Mouse (Mus musculus) bone marrow macrophage, adult 2 months (primary cell): ENCODE data around the gene Aurkb. TPM values are rescaled to one million over a fixed set of nuclear protein-coding genes. Genes with fewer than 3 reads are reported as not detected.

Experiments used
- H3K27ac ChIP-seq: 2 replicates; pipeline ENCODE4 v1.5.1; 2012; ENCODE audit warnings: low read depth, low read length; ENCODE audit not compliant: insufficient read depth
- H3K4me1 ChIP-seq: 2 replicates; pipeline ENCODE4 v1.6.1; 2012; ENCODE audit warnings: low read length; ENCODE audit not compliant: control insufficient read depth, insufficient read depth
- H3K4me3 ChIP-seq: 2 replicates; pipeline ENCODE4 v1.5.1; 2012; ENCODE audit warnings: mild to moderate bottlenecking, low read length, moderate library complexity; ENCODE audit not compliant: insufficient read depth
- CTCF ChIP-seq: IDR thresholded peaks from 2 replicates; pipeline ENCODE4 v1.5.1; 2012; ENCODE audit warnings: low read depth, mild to moderate bottlenecking, low read length, moderate library complexity
- POLR2A ChIP-seq: IDR thresholded peaks from 2 replicates; pipeline ENCODE4 v1.6.1; 2012; ENCODE audit warnings: mild to moderate bottlenecking, low read depth, low read length, borderline replicate concordance
- polyA plus RNA-seq: library from polyadenylated mRNA; stranded (reverse); fragments of >200 nt; gene quantifications from 2 replicates; pipeline ENCODE4 v1.2.4, GENCODE M21; 2012; ENCODE audit not compliant: missing spikeins, insufficient read depth, insufficient read length

Aurkb gene
- polyA plus RNA-seq, 1 experiment = 52.8 TPM

DNA sequence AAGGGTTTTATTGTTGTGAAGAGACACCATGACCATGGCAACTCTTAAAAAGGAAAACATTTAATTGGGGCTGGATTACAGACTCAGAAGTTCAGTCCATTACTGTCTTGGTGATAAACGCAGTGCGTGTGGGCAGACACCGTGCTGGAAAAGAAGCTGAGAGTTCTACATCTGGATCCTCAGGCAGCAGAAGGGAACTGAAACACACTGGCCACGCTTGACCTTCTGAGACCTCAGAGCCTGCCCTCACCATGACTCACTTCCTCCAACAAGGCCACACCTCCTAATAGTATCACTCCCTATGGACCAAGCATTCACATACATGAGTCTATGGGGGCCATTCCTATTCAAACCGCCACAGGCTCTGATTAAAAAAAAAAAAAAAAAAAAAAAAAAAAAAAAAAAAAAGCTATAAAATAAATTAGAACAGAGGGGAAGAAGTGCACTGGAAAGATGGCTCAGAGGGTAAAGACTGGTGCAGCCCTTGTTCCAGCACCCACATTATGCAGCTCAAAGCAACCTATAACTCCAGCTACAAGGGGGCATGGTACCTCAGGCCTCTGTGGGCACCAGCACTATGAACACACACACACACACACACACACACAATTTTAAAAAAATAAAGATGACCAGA lies 33.5 kb downstream of the Aurkb start:
- TF ChIP-seq POLR2A (no peak), CTCF (no peak)
- Histone ChIP-seq H3K4me3 (no peak overlapping the region), H3K4me1 (peaks cover 26% of the 10 kb centered on the region), H3K27ac (peak overlapping the region; percentile 57)

DNA sequence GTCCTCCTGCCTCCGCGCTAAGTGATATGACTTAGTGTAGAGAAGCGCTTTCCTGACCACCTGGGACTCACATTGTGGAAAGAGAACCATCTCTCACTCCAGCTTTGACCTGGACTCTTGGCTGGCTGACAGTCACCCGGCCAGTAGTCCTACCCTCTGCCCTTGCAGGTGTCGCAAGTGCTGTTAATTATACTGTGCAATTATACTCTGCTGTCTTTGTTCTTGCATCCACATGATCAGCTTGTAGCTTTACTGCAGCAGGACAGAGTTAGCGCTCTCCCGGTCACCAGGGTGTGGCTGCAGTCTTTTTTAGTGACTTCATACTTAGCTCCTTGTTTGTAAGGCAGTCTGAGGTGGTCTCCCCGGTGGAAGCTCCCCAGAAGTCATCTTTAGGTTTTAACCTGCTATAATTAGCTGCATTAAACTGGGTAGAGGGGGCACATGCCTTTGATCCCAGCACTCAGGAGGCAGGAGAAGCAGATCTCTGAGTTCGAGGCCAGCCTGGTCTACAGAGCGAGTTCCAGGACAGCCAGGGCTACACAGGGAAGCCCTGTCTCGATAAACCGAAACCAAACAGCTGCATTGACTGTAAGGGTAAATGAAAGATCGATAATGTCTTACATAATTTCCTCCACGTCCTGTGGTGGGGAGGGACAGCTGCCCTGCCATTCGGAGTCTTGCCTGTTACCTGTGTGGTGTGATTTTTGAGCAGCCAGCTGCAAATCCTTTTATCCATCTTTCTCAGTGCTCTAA lies 34.8 kb downstream of the Aurkb start:
- Histone ChIP-seq H3K4me1 (peaks cover 21% of the 10 kb centered on the region), H3K4me3 (no peak overlapping the region), H3K27ac (no peak overlapping the region)
- no peak for TF ChIP-seq CTCF
- no peak for TF ChIP-seq POLR2A

DNA sequence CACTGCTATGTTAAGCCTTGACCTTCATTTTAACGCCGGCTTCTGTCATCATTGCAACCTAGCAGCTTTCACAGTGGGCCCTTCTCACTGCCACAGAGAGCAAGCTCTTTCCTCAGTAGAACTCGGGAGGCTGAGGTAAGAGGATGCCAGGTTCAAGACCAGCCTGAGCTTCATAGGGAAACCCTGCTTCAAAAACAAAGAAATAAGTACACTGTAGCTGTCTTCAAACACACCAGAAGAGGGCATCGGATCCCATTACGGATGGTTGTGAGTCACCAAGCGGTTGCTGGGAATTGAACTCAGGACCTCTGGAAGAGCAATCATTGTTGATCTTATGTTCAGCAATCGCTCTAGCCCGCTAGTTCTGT lies 35.4 kb downstream of the Aurkb start:
- Histone ChIP-seq H3K4me1 (peaks cover 21% of the 10 kb centered on the region), H3K4me3 (no peak overlapping the region), H3K27ac (no peak overlapping the region)
- no peak for TF ChIP-seq CTCF
- TF ChIP-seq POLR2A = no peak

DNA sequence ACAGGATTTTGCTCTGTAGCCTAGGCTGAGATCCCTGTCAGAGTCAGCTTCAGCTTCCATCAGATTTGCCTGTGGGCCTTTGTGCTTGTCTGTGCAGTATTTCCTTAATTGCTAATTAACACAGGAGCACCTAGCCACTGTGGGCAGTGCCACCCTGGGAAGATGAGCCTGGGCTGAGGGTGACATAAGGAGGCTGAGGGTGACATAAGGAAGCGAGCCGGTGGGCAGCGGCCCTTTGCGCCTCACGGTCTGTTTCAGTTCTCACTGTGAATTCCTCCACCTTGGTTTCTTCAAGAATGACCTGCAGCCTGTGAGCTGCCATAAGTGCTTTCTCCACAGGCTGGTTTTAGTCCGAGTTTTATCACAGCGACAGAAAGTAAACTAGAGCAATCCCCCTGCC lies 36.2 kb downstream of the Aurkb start:
- H3K27ac ChIP-seq = no peak overlapping the region
- H3K4me1 ChIP-seq = peaks cover 20% of the 10 kb centered on the region
- no peak overlapping the region for H3K4me3 ChIP-seq
- TF ChIP-seq POLR2A = no peak
- TF ChIP-seq CTCF = no peak

DNA sequence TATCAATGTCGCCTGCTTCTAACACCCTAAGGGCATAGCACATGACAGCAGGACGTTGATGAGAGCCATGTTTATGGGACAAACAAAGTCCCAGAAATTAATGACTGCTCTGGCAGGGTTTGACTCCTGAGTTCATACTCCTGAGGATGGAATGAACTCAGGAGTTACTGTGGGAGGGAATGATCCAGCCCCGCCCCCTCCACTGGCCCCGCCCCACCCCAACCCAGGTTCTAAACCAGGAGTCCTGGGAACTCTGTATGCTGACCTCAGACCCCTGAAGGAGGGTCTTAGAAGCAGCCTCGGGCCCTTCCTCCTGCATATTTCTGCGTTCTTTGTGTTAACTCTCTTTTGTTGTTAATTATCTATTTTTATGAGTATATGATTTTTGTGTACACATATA lies 40.2 kb downstream of the Aurkb start:
- no peak overlapping the region for H3K27ac ChIP-seq
- peaks cover 5% of the 10 kb centered on the region for H3K4me1 ChIP-seq
- no peak overlapping the region for H3K4me3 ChIP-seq
- TF ChIP-seq CTCF (no peak), POLR2A (no peak)

DNA sequence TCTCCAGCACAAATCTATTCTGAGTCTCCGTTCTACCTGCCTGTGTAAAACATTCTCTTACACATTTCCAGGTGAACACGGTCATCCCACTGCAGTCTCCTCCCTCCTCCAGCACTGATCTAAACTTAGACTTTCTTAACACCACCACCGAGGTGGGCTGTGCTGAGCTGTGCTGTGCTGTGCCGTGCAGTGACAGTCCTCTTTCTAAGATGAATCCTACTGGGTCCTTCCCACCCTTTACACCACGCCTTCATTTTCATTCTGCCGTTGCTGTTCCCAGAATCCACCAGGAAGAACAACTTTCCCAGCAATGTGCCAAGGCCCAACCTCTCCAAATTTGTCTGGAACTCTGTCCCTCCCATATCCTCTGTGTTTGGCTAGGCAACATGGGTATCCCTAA lies 40.9 kb downstream of the Aurkb start:
- peaks cover 5% of the 10 kb centered on the region for H3K4me1 ChIP-seq
- TF ChIP-seq CTCF (no peak), POLR2A (no peak)
- no peak overlapping the region for H3K4me3 ChIP-seq
- H3K27ac ChIP-seq = no peak overlapping the region

DNA sequence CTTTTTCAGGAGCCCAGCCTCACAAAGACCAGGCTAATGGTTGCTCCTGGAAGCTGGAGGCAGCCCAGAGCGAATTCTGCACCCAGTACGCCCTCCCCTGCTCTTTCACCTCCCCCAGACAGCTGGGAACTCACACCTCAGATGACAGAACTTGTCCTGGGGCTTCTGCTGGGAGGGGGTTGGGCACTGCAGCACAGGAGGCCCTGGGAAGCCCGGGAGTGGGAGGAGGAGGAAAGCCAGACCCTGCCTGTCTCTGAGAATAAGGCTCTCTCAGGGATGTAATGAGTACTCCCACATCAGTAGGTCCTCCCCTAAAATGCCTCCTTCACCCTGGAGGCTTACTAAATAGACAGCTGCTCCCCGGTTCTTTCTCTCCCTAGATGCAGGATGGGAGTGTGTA lies 41.6 kb downstream of the Aurkb start:
- no peak overlapping the region for H3K27ac ChIP-seq
- peaks cover 5% of the 10 kb centered on the region for H3K4me1 ChIP-seq
- TF ChIP-seq POLR2A = no peak
- no peak for TF ChIP-seq CTCF
- H3K4me3 ChIP-seq = no peak overlapping the region

DNA sequence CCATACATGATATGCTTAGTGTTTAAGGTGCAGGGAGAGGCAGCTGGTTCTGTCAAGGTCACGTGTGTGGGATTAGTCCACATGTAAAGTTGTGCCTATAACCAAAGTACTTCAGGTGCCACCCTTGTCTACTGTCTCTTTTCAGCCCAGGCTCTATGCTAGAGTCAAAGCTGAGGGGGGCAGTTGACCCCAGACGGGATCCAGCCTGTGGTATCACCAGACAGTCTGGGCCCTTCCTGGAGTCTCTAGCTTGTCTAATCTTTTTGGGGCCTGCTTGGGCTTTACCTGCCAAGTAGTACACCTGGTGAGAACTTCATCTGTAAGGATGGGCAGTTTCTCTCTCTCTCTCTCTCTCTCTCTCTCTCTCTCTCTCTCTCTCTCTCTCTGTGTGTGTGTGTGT lies 42.1 kb downstream of the Aurkb start:
- Histone ChIP-seq H3K4me1 (peaks cover 5% of the 10 kb centered on the region), H3K27ac (no peak overlapping the region), H3K4me3 (peak overlapping the region; percentile 99; the same call in 1 of the 2 replicates)
- no peak for TF ChIP-seq POLR2A
- TF ChIP-seq CTCF = no peak

DNA sequence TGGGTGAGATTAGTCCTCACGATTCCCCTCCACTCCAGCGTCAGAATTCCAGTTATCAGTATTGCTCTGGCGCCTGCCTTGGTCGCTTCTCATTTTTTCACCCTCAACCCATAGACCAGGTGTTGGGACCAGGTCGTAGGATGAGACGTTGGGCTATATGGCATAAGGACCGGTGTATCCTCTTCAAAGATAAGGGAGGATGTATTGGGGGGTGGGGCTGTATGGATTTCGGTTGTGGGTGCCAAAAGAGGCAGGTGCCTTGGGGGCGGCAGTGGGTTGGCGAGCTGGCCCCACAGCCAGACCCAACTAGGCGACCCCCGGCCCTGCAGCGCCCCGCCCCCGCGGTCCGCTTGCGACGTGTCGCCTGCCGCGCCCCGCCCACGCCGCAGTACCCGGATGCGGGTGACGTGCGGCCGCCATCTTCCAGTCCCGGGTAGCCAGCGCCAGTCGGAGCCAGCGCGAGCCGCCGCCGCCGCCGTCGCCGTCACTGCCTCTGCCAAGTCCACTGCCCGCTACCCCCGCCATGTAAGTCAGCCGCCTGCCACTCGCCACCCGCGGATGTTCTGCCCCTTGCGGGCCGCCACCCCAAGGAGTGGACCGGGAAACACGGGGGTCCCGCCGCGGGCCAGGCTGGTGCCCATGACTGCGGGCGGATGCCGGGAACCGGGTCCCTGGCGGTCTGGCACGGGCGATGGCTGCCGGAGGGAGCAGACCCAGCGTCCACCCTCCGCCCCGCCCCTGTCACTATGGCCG lies 42.8 kb downstream of the Aurkb start, which contains the start of gene Vamp2:
Gene Vamp2, plus strand, starts transcription at position 388 of the 753 bp plus-strand sequence.
- Histone ChIP-seq H3K4me3 (peak within 1 kb of the TSS; percentile 99), H3K27ac (peak within 1 kb of the TSS; percentile 74), H3K4me1 (peaks cover 5% of the 10 kb centered on the region)
- TF ChIP-seq POLR2A (no peak), CTCF (no peak)

DNA sequence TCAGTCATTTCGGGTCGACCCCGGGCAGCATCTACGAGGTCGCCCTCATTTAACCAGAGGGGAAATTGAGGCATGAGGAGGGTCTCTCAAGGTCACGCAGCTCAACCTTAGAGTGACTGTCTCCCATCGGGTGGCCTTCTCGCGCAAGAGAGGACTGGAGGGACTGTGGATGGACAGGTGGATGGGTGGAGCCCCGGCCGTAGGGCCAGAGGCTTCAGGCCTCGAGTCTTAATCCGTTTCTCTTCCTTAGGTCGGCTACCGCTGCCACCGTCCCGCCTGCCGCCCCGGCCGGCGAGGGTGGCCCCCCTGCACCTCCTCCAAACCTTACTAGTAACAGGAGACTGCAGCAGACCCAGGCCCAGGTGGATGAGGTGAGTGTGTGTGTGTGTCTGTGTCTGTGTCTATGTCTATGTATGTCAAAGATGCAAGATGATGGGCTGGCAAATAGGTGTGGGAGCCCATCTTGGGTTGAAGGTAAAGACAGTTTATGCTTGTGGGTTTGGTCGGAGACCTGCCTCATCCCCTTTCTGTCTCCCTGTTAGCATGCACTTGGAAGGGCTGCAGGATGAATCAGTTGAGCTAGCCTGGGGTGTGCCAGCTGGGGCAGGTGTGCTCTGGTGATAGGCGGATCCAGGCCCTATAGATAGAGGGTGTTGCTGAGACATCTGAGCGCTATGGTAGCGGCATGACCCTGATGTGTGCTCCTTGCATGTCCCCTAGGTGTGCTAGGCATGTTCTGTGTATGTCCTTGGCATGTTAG lies 43.6 kb downstream of the Aurkb start:
- no peak for TF ChIP-seq POLR2A
- TF ChIP-seq CTCF = no peak
- Histone ChIP-seq H3K4me1 (peaks cover 5% of the 10 kb centered on the region), H3K27ac (peak overlapping the region; percentile 74), H3K4me3 (peak overlapping the region; percentile 99)
